In genomic region chr12:100906861-100907260, GRCm38 (mm10) we compare ENCODE assay signal across 21 mouse cellular contexts. TPM values are rescaled to one million over a fixed set of nuclear protein-coding genes. Genes with fewer than 3 reads are reported as not detected.
DNase-seq lines count a peak whose midpoint lies in the region; ATAC-seq and TF ChIP-seq lines count a peak whose summit lies in the region.
"Had no signal": no experiment of that assay in that cellular context is flagged by ENCODE, and none has a peak within 500 bp of the region (broad histone marks: within the 10 kb centered on the region; RNA-seq: fewer than 3 reads in every experiment).

No protein-coding gene starts in this region.

- H3K27ac ChIP-seq in heart, embryonic 15.5 days: no peak overlapping the region
- H3K27ac ChIP-seq in testis, adult 2 months (ENCODE audit: control insufficient read depth, insufficient read depth, low read depth, low read length): peak overlapping the region; percentile 63
- H3K27ac ChIP-seq in gastrocnemius, adult 2 months: no peak overlapping the region
- H3K27ac ChIP-seq: embryonic facial prominence, embryonic 10.5 days; forebrain, embryonic 15.5 days; kidney, postnatal 0 days; midbrain, embryonic 15.5 days had no signal

- H3K4me1 ChIP-seq in heart, embryonic 15.5 days (replicated peaks): peaks cover 9% of the 10 kb centered on the region
- H3K4me1 ChIP-seq in testis, adult 2 months (ENCODE audit: control insufficient read depth, insufficient read depth, low read length): peaks cover 12% of the 10 kb centered on the region

- no peak overlapping the region for H3K9ac ChIP-seq in heart, embryonic 15.5 days

- no peak for ATAC-seq in heart, embryonic 15.5 days (replicated peaks; ENCODE audit: insufficient number of reproducible peaks, insufficient read depth, low FRiP score, low read depth)
- ATAC-seq in CD4-positive, CD25-positive, alpha-beta regulatory T cell, adult 4 months: peak; percentile 18
- ATAC-seq in inflammation-experienced regulatory T-cells, adult 6 months: peak; percentile 22

- no peak for TF ChIP-seq CTCF in testis, adult 2 months (IDR thresholded peaks at IDR 0.05; ENCODE audit: control insufficient read depth, insufficient read depth, insufficient replicate concordance, low read depth, low read length)
- no peak for TF ChIP-seq CTCF in gastrocnemius, adult 2 months (IDR thresholded peaks at IDR 0.05)

- H3K36me3 ChIP-seq in heart, embryonic 15.5 days: no peaks in the 10 kb centered on the region
- H3K36me3 ChIP-seq in testis, adult 2 months (ENCODE audit: control insufficient read depth, insufficient read depth, low read length): no peaks in the 10 kb centered on the region
- H3K36me3 ChIP-seq: forebrain, embryonic 15.5 days; midbrain, embryonic 15.5 days had no signal

- no peak for DNase-seq in heart, postnatal 14 days
- no peak for DNase-seq in testis, postnatal 14 days (ENCODE audit: low spot score)
- no peak for DNase-seq in gastrocnemius, adult 2 months
- DNase-seq: adrenal gland, postnatal 36 days; B cell, adult 2 months; cerebellum, adult 9-10 months; gastrocnemius, postnatal 14 days; heart, adult 18-20 months; kidney, adult 2 months; layer of hippocampus, postnatal 36 days; lung, postnatal 4 days had no signal

- peak overlapping the region; percentile 87 for H3K4me2 ChIP-seq in heart, embryonic 15.5 days

- 74% methylated on average over 5 of the region's 5 CpGs for WGBS in heart, embryonic 15.5 days

- H3K27me3 ChIP-seq in heart, embryonic 15.5 days: peaks cover 30% of the 10 kb centered on the region
- H3K27me3 ChIP-seq in testis, adult 2 months (ENCODE audit: control insufficient read depth, insufficient read depth, low read length): no peaks in the 10 kb centered on the region
- H3K27me3 ChIP-seq: forebrain, embryonic 15.5 days had no signal

- intact Hi-C loops in heart, postnatal 14 days (cut with DNase I): no loop called here
- intact Hi-C loops in gastrocnemius, adult 2 months (cut with DNase I): no loop called here

- no peak for TF ChIP-seq POLR2A in testis, adult 2 months (IDR thresholded peaks at IDR 0.05; ENCODE audit: control insufficient read depth, low read depth, low read length)

- H3K9me3 ChIP-seq in heart, embryonic 15.5 days (replicated peaks): no peaks in the 10 kb centered on the region
- H3K9me3 ChIP-seq: embryonic facial prominence, embryonic 10.5 days; forebrain, embryonic 15.5 days; midbrain, embryonic 15.5 days had no signal

- H3K4me3 ChIP-seq in heart, embryonic 15.5 days: 0 out of 2 replicates have a peak overlapping the region, but pooled peaks have one; percentile 62
- H3K4me3 ChIP-seq in testis, adult 2 months (ENCODE audit: control insufficient read depth, low read depth, low read length): peak overlapping the region; percentile 94
- no peak overlapping the region for H3K4me3 ChIP-seq in gastrocnemius, adult 2 months
- H3K4me3 ChIP-seq: myocyte had no signal

RNA-seq across cellular contexts. Expression of gene Gpr68, which starts 1.1 kb away (rescaled TPM):
- 6.0 and 7.1 TPM in 2 replicates for polyA plus RNA-seq in heart, embryonic 15.5 days (2015; fragmentation: Nextera tagmentation; extraction: Ambion mirVana)
- under 1 TPM; 0.38 to 0.41 TPM for total RNA-seq in heart, postnatal 14 days (2021)
- 2.9 and 3.1 TPM in 2 replicates for polyA plus RNA-seq in testis, adult 2 months (2012; rRNA removed)
- 100 to 1,000 TPM in 1 of 2 experiments, 10 to 100 TPM in 1; 51.7 to 101 TPM for polyA plus RNA-seq in CD4-positive, CD25-positive, alpha-beta regulatory T cell, adult 4 months (2017; shearing (Covaris generic))
- 10 to 100 TPM; 67.5 to 92.0 (median 70.5) TPM for polyA plus RNA-seq in inflammation-experienced regulatory T-cells, adult 6 months (2017; shearing (Covaris generic))
- total RNA-seq in gastrocnemius, adult 2 months (2021): under 1 TPM in 1 of 2 experiments, not detected in 1; 0.14 TPM
- total RNA-seq: common myeloid progenitor, adult 5-6 weeks had no signal
